Mouse (Mus musculus): ENCODE results near the gene Dlk2.

The Dlk2 gene

DNA sequence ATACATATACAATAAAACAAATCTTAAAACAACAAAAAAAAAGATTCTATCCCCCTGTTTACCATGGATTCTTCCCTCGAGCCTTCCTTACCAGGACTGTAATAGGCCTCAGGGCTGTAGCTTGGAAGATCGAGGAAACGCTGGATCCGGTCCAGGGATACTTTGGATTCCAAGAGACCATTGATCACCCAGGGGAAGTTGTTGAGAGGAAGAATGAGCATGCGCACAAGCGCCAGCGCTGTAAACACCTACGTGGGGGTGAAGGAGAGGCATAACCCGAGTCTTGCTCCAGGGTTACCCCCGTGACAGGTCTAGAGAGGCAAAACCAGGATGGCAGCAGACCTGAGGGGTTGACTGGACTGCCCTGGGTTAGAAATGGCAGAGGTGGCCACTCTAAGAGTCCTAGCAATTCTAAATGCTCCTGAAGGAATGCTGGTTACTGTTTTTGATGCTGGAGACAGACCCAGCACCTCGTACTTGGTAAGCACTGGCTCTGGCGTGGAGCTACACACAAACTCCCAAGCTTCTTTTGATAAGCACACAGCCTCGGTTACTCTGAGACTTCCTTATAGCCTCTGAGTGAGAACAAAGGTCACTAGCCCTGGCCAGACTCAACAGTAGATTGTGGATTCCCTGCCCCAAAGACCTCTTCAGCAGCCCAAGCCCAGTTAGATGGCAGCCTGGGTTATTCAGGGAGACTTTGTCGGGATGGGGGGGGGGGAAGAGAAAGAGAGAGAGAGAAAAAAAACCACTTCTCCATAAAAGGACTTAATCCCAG lies 25.0 kb downstream of the Dlk2 start:
- no peak for DNase-seq (ENCODE audit: low spot score in 2 of 2)

- no peak for DNase-seq (ENCODE audit: low spot score in 2 of 2)
Measured at GRCm38 (mm10) chr17:46327413-46327905, 30.2 kb downstream of the Dlk2 start.

- DNase-seq (ENCODE audit: low spot score in 2 of 2), result peak; percentile 93 to 94
Measured at GRCm38 (mm10) chr17:46327906-46328534, 30.8 kb downstream of the Dlk2 start, which contains the start of gene Abcc10. Abcc10 (minus strand) TSS chr17:46328352.

GRCm38 (mm10) chr17:46328723-46329122 lies 31.5 kb downstream of the Dlk2 start:
- no peak for DNase-seq (ENCODE audit: low spot score in 2 of 2)

DNA sequence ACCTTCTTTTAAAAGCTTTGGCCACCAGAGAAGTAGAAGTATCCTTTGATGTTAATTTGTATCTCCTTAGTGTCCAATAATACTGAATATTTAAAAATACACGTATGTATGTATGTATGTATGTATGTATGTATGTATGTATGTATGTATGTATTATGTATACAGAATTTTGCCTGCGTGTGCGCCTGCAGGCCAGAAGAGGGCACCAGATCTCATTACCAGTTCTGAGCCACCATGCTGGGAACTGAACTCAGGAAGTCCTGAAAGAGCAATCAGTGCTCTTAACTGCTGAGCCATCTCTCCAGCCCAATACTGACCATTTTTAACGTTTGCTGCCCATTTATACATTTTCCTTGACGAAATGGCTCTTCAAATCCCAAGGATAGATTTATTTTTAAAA lies 39.3 kb downstream of the Dlk2 start:
- no peak for DNase-seq (ENCODE audit: low spot score in 2 of 2)

GRCm38 (mm10) chr17:46341208-46341607 lies 44.0 kb downstream of the Dlk2 start:
- DNase-seq (ENCODE audit: low spot score in 2 of 2), result no peak

DNA sequence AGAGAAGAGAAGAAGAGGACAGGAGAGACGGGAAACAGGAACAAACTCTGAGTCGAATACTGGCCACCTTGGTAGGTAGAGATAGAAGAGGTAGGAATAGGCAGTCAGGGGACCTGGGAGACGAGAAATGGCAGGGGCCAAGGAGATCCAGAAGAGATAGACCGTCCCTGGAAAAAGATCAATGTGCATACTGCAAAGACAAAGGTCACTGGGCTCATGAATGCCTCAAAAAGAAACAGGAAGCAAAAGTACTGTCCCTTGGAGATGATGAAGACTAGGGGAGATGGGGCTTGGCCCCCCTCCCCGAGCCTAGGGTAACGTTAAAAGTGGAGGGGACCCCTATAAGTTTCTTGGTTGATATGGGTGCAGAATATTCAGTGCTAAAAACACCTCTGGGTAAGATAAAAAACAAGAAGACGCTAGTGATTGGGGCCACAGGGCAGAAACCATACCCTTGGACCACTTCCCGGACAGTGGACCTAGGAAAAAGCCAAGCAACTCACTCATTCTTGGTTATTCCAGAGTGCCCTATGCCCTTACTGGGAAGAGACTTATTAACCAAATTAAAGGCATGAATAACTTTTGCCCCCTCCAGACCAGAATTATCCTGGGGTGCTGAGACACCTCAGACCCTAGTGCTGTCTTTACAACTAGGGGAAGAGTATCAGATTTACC lies 53.9 kb downstream of the Dlk2 start:
- no peak for DNase-seq (ENCODE audit: low spot score in 2 of 2)
